Mouse (Mus musculus): ENCODE data around the gene Adprm.

GRCm38 (mm10) chr11:67001717-67002116 is 50.7 kb downstream of the Adprm start:
- no peak for TF ChIP-seq POLR2A (IDR thresholded peaks at IDR 0.05; ENCODE audit: insufficient read depth, low read length)
- no peak for TF ChIP-seq CTCF (IDR thresholded peaks at IDR 0.05; ENCODE audit: low read depth, low read length)

All from ES-Bruce4 (cell line).